Mouse (Mus musculus): ENCODE measurements at regions not wholly inside any gene's neighbourhood (a gene's known extent, or its start where the extent isn't known, plus 50 kb on each side); places are given as distances from the start of the nearest gene placed in this dataset.

DNA sequence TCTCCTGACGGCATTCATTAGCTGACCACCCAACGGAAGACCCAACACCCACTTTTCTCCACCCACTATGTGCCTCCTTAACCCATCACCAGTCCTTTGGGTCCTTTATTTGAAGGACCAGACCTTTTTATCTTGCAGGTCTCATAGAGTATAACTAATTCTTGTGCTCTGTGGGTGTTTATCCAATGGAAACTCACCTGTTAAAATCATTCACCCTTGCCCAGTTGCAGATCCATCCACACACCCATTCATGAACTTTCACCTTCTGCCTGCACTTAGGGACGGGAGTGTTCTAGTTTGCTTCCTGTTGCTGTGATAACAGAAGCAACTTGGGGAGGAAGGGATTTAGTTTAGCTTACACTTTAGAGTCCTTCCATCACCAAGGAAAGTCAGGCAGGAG, 339.0 kb downstream of the Sorl1 start:
- TF ChIP-seq EP300 (IDR thresholded peaks at IDR 0.05; ENCODE audit: low read depth) (no peak), CTCF (IDR thresholded peaks at IDR 0.05; ENCODE audit: low read depth) (no peak)

Data from liver, embryonic 14.5 days (tissue).